Mouse (Mus musculus) embryonic facial prominence, embryonic 14.5 days (tissue): ENCODE data around the gene Wdr90. TPM values are rescaled to one million over a fixed set of nuclear protein-coding genes. Genes with fewer than 3 reads are reported as not detected.

ENCODE experiments used
- ATAC-seq: fragments of 200-750 bp; cut with Nextera tagmentation; 2 replicates; pipeline ENCODE4 v1.8.0; 2017; ENCODE audit warnings: low read depth, moderate number of reproducible peaks, moderate TSS enrichment
- DNase-seq: peaks from one replicate; pipeline ENCODE4 v3.0.0-alpha.2; 2015; ENCODE audit warnings: low spot score
- H3K27ac ChIP-seq: fragments of 300-500 bp; sonication (generic); replicated peaks from 2 replicates; pipeline ENCODE4 v1.5.1; 2014; ENCODE audit warnings: low read depth, mild to moderate bottlenecking, low read length, moderate library complexity
- H3K27me3 ChIP-seq: fragments of 300-500 bp; sonication (generic); replicated peaks from 2 replicates; pipeline ENCODE4 v1.6.1; 2014; ENCODE audit warnings: low read length; ENCODE audit not compliant: control insufficient read depth, insufficient read depth
- H3K36me3 ChIP-seq: fragments of 300-500 bp; sonication (generic); 2 replicates; pipeline ENCODE4 v1.6.1; 2014; ENCODE audit warnings: low read length, mixed read lengths; ENCODE audit not compliant: control insufficient read depth, insufficient read depth
- H3K4me1 ChIP-seq: fragments of 300-500 bp; sonication (generic); 2 replicates; pipeline ENCODE4 v1.6.1; 2014; ENCODE audit warnings: antibody characterized with exemption, low read length; ENCODE audit not compliant: control insufficient read depth, insufficient read depth
- H3K4me2 ChIP-seq: fragments of 300-500 bp; sonication (generic); 2 replicates; pipeline ENCODE4 v1.6.1; 2014; ENCODE audit warnings: low read depth, mild to moderate bottlenecking, low read length, moderate library complexity, mixed read lengths
- H3K4me3 ChIP-seq: fragments of 300-500 bp; sonication (generic); 2 replicates; pipeline ENCODE4 v1.5.1; 2014; ENCODE audit warnings: low read depth, mild to moderate bottlenecking, low read length
- H3K9ac ChIP-seq: fragments of 300-500 bp; sonication (generic); 2 replicates; pipeline ENCODE4 v1.6.1; 2014; ENCODE audit warnings: low read depth, mild to moderate bottlenecking, low read length, moderate library complexity, mixed read lengths
- H3K9me3 ChIP-seq: fragments of 300-500 bp; sonication (generic); 2 replicates; pipeline ENCODE4 v1.6.1; 2016; ENCODE audit warnings: low read length; ENCODE audit not compliant: control insufficient read depth
- WGBS: fragments of 180-500 bp; shearing (Covaris S2); extraction: QIAGEN DNeasy Blood & Tissue Kit; methylation state at CpG from one replicate; pipeline ENCODE4 v1.1.7; 2014; 5-methylcytosine and 5-hydroxymethylcytosine counted together
- polyA plus RNA-seq: library from polyadenylated mRNA; unstranded; fragments of >200 nt; fragmentation: Nextera tagmentation; extraction: Ambion mirVana; gene quantifications from 2 replicates; pipeline ENCODE4 v1.2.1, GENCODE M21; 2014

Wdr90 gene
- polyA plus RNA-seq, 1 experiment from 2014 or later = 17.6 TPM

GRCm38 (mm10) chr17:25843636-25844395 is 17.5 kb downstream of the Wdr90 start:
- H3K4me3 ChIP-seq = peak overlapping the region; percentile 89
- H3K9me3 ChIP-seq = no peaks in the 10 kb centered on the region
- peak overlapping the region; percentile 88 for H3K4me2 ChIP-seq
- H3K9ac ChIP-seq = peak overlapping the region; percentile 88
- H3K27me3 ChIP-seq = no peaks in the 10 kb centered on the region
- peak overlapping the region; percentile 80 for H3K27ac ChIP-seq
- peaks cover 51% of the 10 kb centered on the region for H3K36me3 ChIP-seq
- DNase-seq (no peak), ATAC-seq (no peak; the same call in 1 of the 2 replicates)
- H3K4me1 ChIP-seq = peaks cover 10% of the 10 kb centered on the region; the same call in 1 of the 2 replicates
- 4% methylated on average over 23 of the region's 38 CpGs for WGBS

- Histone ChIP-seq H3K27me3 (no peaks in the 10 kb centered on the region), H3K4me2 (peak overlapping the region; percentile 88), H3K36me3 (peaks cover 48% of the 10 kb centered on the region), H3K4me3 (peak overlapping the region; percentile 89), H3K27ac (no peak overlapping the region), H3K9ac (peak overlapping the region; percentile 88), H3K9me3 (no peaks in the 10 kb centered on the region), H3K4me1 (peaks cover 10% of the 10 kb centered on the region; the same call in 1 of the 2 replicates)
- WGBS = 89% methylated on average over 4 of the region's 4 CpGs
- DNase-seq (no peak), ATAC-seq (no peak)
These were observed 18.2 kb downstream of the Wdr90 start for GRCm38 (mm10) chr17:25843122-25843521.

DNA sequence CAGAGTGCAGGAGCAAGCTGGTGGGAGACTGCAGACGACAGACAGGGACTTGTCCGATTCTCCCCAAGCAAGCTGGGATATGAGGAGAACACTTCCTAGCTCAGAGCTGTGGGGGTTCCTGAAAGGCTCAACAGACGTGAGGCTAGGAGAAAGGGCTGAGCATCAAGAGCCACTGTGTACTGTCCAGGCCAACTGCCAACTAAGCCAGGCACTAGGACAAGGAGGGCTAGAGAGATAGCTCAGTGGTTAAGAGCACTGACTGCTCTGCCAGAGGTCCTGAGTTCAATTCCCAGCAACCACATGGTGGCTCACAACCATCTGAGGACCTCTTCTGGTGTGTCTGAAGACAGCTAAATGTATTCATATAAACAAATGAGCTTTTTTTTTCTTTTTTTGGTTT is 18.8 kb downstream of the Wdr90 start:
- Histone ChIP-seq H3K9ac (no peak overlapping the region), H3K9me3 (no peaks in the 10 kb centered on the region), H3K27ac (no peak overlapping the region), H3K4me3 (no peak overlapping the region), H3K4me1 (peaks cover 10% of the 10 kb centered on the region; the same call in 1 of the 2 replicates), H3K4me2 (no peak overlapping the region), H3K27me3 (no peaks in the 10 kb centered on the region), H3K36me3 (peaks cover 42% of the 10 kb centered on the region)
- no peak for ATAC-seq
- DNase-seq = no peak
- 82% methylated on average over 3 of the region's 3 CpGs for WGBS

GRCm38 (mm10) chr17:25841117-25841880 is 20.0 kb downstream of the Wdr90 start, which contains the start of gene Gm20683:
TSS of gene Gm20683 (minus strand) at chr17:25841763.
- Histone ChIP-seq H3K27me3 (no peaks in the 10 kb centered on the region), H3K4me2 (no peak within 1 kb of the TSS), H3K4me3 (no peak within 1 kb of the TSS), H3K9me3 (no peaks in the 10 kb centered on the region), H3K27ac (no peak within 1 kb of the TSS), H3K4me1 (peaks cover 13% of the 10 kb centered on the region; the same call in 1 of the 2 replicates), H3K36me3 (peaks cover 38% of the 10 kb centered on the region), H3K9ac (no peak within 1 kb of the TSS)
- DNase-seq = no peak
- 92% methylated on average over 21 of the region's 22 CpGs for WGBS
- no peak for ATAC-seq

DNA sequence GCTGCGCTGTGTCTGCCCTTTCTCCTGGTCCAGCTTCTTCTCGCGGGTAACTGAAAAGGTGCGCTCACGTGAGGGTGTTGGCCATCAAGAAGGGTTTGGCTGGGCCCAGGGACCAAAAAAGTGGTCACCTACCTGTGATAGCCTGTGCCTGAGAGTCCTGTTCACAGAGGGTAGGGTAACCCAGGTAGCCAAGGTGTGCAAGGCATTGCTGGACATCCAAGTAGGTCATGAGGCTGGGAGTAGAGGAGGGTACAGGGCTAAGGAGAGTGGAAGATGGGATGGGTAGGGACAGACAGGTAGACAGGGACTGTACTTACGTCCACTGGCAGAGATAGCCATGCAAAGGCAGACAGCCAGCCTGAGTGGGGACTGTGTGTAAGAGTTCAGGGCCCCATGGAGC is 20.8 kb downstream of the Wdr90 start:
- H3K27me3 ChIP-seq = no peaks in the 10 kb centered on the region
- no peak overlapping the region for H3K9ac ChIP-seq
- H3K4me1 ChIP-seq = peaks cover 14% of the 10 kb centered on the region; the same call in 1 of the 2 replicates
- H3K36me3 ChIP-seq = peaks cover 38% of the 10 kb centered on the region
- 93% methylated on average over 6 of the region's 6 CpGs for WGBS
- no peaks in the 10 kb centered on the region for H3K9me3 ChIP-seq
- H3K27ac ChIP-seq = no peak overlapping the region
- H3K4me3 ChIP-seq = no peak overlapping the region
- no peak overlapping the region for H3K4me2 ChIP-seq
- DNase-seq (no peak), ATAC-seq (no peak)

- Histone ChIP-seq H3K36me3 (peaks cover 38% of the 10 kb centered on the region), H3K27ac (no peak overlapping the region), H3K9me3 (no peaks in the 10 kb centered on the region), H3K27me3 (no peaks in the 10 kb centered on the region), H3K9ac (no peak overlapping the region), H3K4me1 (peaks cover 20% of the 10 kb centered on the region), H3K4me3 (no peak overlapping the region), H3K4me2 (no peak overlapping the region)
- ATAC-seq = no peak
- 81% methylated on average over 14 of the region's 14 CpGs for WGBS
- no peak for DNase-seq
These were observed 21.7 kb downstream of the Wdr90 start for GRCm38 (mm10) chr17:25839455-25840235.

- ATAC-seq (no peak), DNase-seq (no peak)
- H3K27ac ChIP-seq = no peak overlapping the region
- H3K36me3 ChIP-seq = peaks cover 38% of the 10 kb centered on the region
- peaks cover 27% of the 10 kb centered on the region for H3K4me1 ChIP-seq
- no peak overlapping the region for H3K4me3 ChIP-seq
- no peaks in the 10 kb centered on the region for H3K27me3 ChIP-seq
- no peak overlapping the region for H3K9ac ChIP-seq
- no peak overlapping the region for H3K4me2 ChIP-seq
- 87% methylated on average over 4 of the region's 4 CpGs for WGBS
- H3K9me3 ChIP-seq = no peaks in the 10 kb centered on the region
These were observed 22.4 kb downstream of the Wdr90 start for GRCm38 (mm10) chr17:25838904-25839303.

GRCm38 (mm10) chr17:25837533-25837932 is 23.8 kb downstream of the Wdr90 start:
- peaks cover 38% of the 10 kb centered on the region for H3K36me3 ChIP-seq
- no peak for ATAC-seq

More at GRCm38 (mm10) chr17:25837533-25837932, 23.8 kb downstream of the Wdr90 start:
- peak overlapping the region; percentile 88 for H3K4me2 ChIP-seq
- peaks cover 20% of the 10 kb centered on the region for H3K4me1 ChIP-seq
- H3K9ac ChIP-seq = peak overlapping the region; percentile 67
- no peaks in the 10 kb centered on the region for H3K27me3 ChIP-seq
- no peaks in the 10 kb centered on the region for H3K9me3 ChIP-seq
- peak overlapping the region; percentile 44; the same call in 1 of the 2 replicates for H3K4me3 ChIP-seq
- DNase-seq = no peak
- H3K27ac ChIP-seq = no peak overlapping the region; the same call in 1 of the 2 replicates
- WGBS = 34% methylated on average over 3 of the region's 3 CpGs
